Mouse (Mus musculus): ENCODE results near the gene Htr3b. TPM values are rescaled to one million over a fixed set of nuclear protein-coding genes. Genes with fewer than 3 reads are reported as not detected.

Gene Htr3b
- polyA plus RNA-seq, 1 experiment from 2014 or later, result not detected

DNA sequence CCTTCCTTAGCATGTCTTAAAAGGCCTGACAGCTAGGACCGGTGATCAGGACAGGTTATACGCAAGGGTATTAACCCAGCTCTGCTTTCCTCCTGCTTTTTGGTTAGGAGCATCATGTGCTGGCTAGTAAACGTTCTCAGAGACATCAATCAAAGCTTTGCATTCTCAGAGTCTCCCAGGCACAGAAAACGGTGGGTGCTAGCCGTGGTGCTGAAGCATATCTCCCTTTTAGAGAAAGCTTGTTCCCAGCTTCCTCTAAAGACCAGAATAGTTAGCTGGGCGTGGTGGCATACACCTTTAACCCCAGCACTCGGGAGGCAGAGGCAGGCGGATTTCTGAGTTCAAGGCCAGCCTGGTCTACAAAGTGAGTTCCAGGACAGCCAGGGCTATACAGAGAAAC lies 66.2 kb downstream of the Htr3b start:
- ATAC-seq (ENCODE audit: low read depth), result no peak
- H3K4me3 ChIP-seq (ENCODE audit: low read depth, low read length), result no peak overlapping the region
- H3K27ac ChIP-seq (ENCODE audit: low read length), result no peak overlapping the region
- H3K36me3 ChIP-seq (ENCODE audit: control insufficient read depth, insufficient read depth), result no peaks in the 10 kb centered on the region
- no peak overlapping the region for H3K4me2 ChIP-seq (ENCODE audit: low read depth, low read length)
- 20% methylated on average over 8 of the region's 8 CpGs for WGBS (ENCODE audit: insufficient replicate concordance)
- peaks cover 3% of the 10 kb centered on the region; the same call in 1 of the 2 replicates for H3K27me3 ChIP-seq (ENCODE audit: control insufficient read depth, insufficient read depth, low read depth, low read length)
- H3K4me1 ChIP-seq (ENCODE audit: control insufficient read depth, low read depth, low read length), result no peaks in the 10 kb centered on the region
- no peak overlapping the region for H3K9ac ChIP-seq (ENCODE audit: low read depth, low read length)
- H3K9me3 ChIP-seq (replicated peaks; ENCODE audit: control insufficient read depth, low read length), result no peaks in the 10 kb centered on the region

- Histone ChIP-seq H3K4me1 (ENCODE audit: control insufficient read depth, low read depth, low read length) (no peaks in the 10 kb centered on the region), H3K9ac (ENCODE audit: low read depth, low read length) (no peak overlapping the region), H3K27ac (ENCODE audit: low read length) (no peak overlapping the region), H3K4me2 (ENCODE audit: low read depth, low read length) (no peak overlapping the region), H3K36me3 (ENCODE audit: control insufficient read depth, insufficient read depth) (no peaks in the 10 kb centered on the region), H3K9me3 (replicated peaks; ENCODE audit: control insufficient read depth, low read length) (no peaks in the 10 kb centered on the region), H3K4me3 (ENCODE audit: low read depth, low read length) (no peak overlapping the region), H3K27me3 (ENCODE audit: control insufficient read depth, insufficient read depth, low read depth, low read length) (peaks cover 3% of the 10 kb centered on the region; the same call in 1 of the 2 replicates)
- 43% methylated on average over 18 of the region's 18 CpGs for WGBS (ENCODE audit: insufficient replicate concordance)
- ATAC-seq (ENCODE audit: low read depth), result no peak
Measured at GRCm38 (mm10) chr9:48895819-48896536, 68.8 kb downstream of the Htr3b start.

DNA sequence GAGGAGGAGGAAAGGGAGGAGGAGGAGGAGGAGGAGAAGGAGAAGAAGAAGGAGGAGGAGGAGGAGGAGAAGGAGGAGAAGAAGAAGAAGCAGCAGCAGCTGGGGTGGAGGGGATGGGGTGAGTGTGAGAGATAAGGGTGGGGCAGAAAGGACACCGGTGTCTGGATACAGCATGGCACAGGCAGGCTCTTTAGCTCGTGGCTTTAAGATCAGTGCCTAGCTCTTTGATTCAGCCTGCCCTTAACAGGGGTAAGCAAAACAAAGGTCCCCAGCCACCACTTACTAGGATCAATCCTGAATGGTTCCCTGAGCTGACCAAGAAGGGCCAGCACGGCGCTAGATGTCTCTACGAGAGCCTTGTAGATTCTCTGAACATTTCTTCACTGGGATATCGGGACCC lies 70.0 kb downstream of the Htr3b start:
- Histone ChIP-seq H3K4me3 (ENCODE audit: low read depth, low read length) (no peak overlapping the region), H3K27ac (ENCODE audit: low read length) (no peak overlapping the region), H3K9ac (ENCODE audit: low read depth, low read length) (no peak overlapping the region), H3K9me3 (replicated peaks; ENCODE audit: control insufficient read depth, low read length) (no peaks in the 10 kb centered on the region), H3K27me3 (ENCODE audit: control insufficient read depth, insufficient read depth, low read depth, low read length) (peaks cover 3% of the 10 kb centered on the region; the same call in 1 of the 2 replicates), H3K4me2 (ENCODE audit: low read depth, low read length) (no peak overlapping the region), H3K4me1 (ENCODE audit: control insufficient read depth, low read depth, low read length) (no peaks in the 10 kb centered on the region), H3K36me3 (ENCODE audit: control insufficient read depth, insufficient read depth) (no peaks in the 10 kb centered on the region)
- WGBS (ENCODE audit: insufficient replicate concordance), result 55% methylated on average over 6 of the region's 6 CpGs
- no peak for ATAC-seq (ENCODE audit: low read depth)

GRCm38 (mm10) chr9:48893986-48894385 lies 70.8 kb downstream of the Htr3b start:
- Histone ChIP-seq H3K4me2 (ENCODE audit: low read depth, low read length) (no peak overlapping the region), H3K27me3 (ENCODE audit: control insufficient read depth, insufficient read depth, low read depth, low read length) (peaks cover 3% of the 10 kb centered on the region; the same call in 1 of the 2 replicates)
- 18% methylated on average over 3 of the region's 3 CpGs for WGBS (ENCODE audit: insufficient replicate concordance)

GRCm38 (mm10) chr9:48889093-48889492 lies 75.7 kb downstream of the Htr3b start:
- Histone ChIP-seq H3K9ac (ENCODE audit: low read depth, low read length) (no peak overlapping the region), H3K4me3 (ENCODE audit: low read depth, low read length) (no peak overlapping the region), H3K4me1 (ENCODE audit: control insufficient read depth, low read depth, low read length) (no peaks in the 10 kb centered on the region), H3K36me3 (ENCODE audit: control insufficient read depth, insufficient read depth) (no peaks in the 10 kb centered on the region), H3K4me2 (ENCODE audit: low read depth, low read length) (no peak overlapping the region), H3K27me3 (ENCODE audit: control insufficient read depth, insufficient read depth, low read depth, low read length) (no peaks in the 10 kb centered on the region), H3K27ac (ENCODE audit: low read length) (no peak overlapping the region), H3K9me3 (replicated peaks; ENCODE audit: control insufficient read depth, low read length) (no peaks in the 10 kb centered on the region)
- ATAC-seq (ENCODE audit: low read depth), result no peak
- 57% methylated on average over 7 of the region's 7 CpGs for WGBS (ENCODE audit: insufficient replicate concordance)

More at GRCm38 (mm10) chr9:48893986-48894385, 70.8 kb downstream of the Htr3b start:
- Histone ChIP-seq H3K36me3 (ENCODE audit: control insufficient read depth, insufficient read depth) (no peaks in the 10 kb centered on the region), H3K9me3 (replicated peaks; ENCODE audit: control insufficient read depth, low read length) (no peaks in the 10 kb centered on the region), H3K4me1 (ENCODE audit: control insufficient read depth, low read depth, low read length) (no peaks in the 10 kb centered on the region), H3K27ac (ENCODE audit: low read length) (no peak overlapping the region), H3K9ac (ENCODE audit: low read depth, low read length) (no peak overlapping the region), H3K4me3 (ENCODE audit: low read depth, low read length) (no peak overlapping the region)
- no peak for ATAC-seq (ENCODE audit: low read depth)

Other genes starting within 250 kb of the Htr3b start
- 0.75 and 1.1 TPM in 2 replicates for gene Zbtb16, start 128.8 kb downstream of the Htr3b start, polyA plus RNA-seq (2015; fragmentation: Nextera tagmentation; extraction: Ambion mirVana)
- 0.09 TPM in 1 of 2 replicates, not detected in the other for gene Htr3a, start 53.9 kb downstream of the Htr3b start, polyA plus RNA-seq (2015; fragmentation: Nextera tagmentation; extraction: Ambion mirVana)
- 5.9 and 6.3 TPM in 2 replicates for gene Usp28, start 20.4 kb upstream of the Htr3b start, polyA plus RNA-seq (2015; fragmentation: Nextera tagmentation; extraction: Ambion mirVana)
- gene Zw10, start 90.6 kb upstream of the Htr3b start, polyA plus RNA-seq (2015; fragmentation: Nextera tagmentation; extraction: Ambion mirVana), result 18.7 and 19.3 TPM in 2 replicates
- not detected in 2 replicates for gene Tmprss5, start 116.3 kb upstream of the Htr3b start, polyA plus RNA-seq (2015; fragmentation: Nextera tagmentation; extraction: Ambion mirVana)

Measured in liver, embryonic 16.5 days (tissue).